Mouse (Mus musculus) ES-Bruce4 (cell line): ENCODE measurements around the gene Gfm2.

ENCODE experiments used
- CTCF ChIP-seq: IDR thresholded peaks from one replicate; pipeline ENCODE4 v1.8.1; 2011; ENCODE audit warnings: low read depth, low read length
- EP300 ChIP-seq: IDR thresholded peaks from 2 replicates; pipeline ENCODE4 v1.6.1; 2011; ENCODE audit warnings: low read depth, low read length; ENCODE audit not compliant: insufficient read depth

DNA sequence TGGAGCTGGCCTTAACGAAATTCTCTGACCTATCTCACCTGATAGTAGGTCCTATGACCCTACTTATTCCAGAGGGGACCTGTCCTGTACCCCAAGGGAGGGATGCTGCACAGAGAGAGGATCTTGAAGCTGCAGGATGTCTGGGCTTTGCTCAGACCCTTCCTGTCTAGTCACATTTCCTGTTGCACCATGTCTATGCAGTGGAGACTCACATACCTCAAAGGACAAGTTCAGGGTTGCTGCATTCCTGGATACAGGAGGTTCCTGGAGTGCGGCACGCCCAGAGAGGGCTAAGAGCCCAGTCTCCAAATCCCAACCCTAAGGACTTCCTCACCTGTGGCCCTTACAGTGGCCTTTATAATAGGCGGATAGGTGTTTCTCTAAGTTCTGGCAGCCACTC is 48.6 kb downstream of the Gfm2 start:
- TF ChIP-seq CTCF (no peak), EP300 (no peak)
